Mouse (Mus musculus): Measurements from ENCODE around the gene 1700057G04Rik.
"Not testable (repeated sequence)": the region's sequence is repeated elsewhere in the genome, so short reads cannot be mapped to it uniquely, and the experiment has no call there.

Gene 1700057G04Rik

DNA sequence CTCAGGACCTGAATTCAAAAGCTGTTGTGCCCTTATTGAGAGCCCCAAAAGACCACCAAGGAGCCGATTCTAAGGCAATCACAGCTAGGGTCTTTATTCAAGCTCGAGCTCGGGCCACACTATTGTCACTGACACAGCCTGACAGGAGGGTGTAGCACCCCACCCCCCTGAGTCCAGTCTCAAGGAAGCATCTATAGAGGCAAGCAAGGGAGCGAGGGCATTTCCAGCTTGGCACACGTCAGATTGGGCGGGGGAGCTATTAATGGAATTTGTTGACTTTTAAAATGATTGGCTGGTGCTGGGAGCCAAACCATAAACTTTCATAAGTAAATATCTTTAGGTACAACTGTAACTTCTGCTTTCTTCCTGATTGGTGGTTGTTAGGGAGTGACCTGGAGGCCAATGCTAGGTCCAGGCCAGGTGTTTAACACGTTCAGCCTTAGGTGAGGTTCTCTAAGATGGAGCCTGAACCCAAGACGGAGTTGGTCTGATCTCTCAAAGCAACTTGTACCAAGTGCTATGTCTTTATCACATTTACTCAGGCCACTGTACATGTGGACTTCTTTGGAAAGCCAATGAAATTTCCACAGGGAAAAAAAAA, 3.5 kb upstream of the 1700057G04Rik start:
- no peak for DNase-seq

DNA sequence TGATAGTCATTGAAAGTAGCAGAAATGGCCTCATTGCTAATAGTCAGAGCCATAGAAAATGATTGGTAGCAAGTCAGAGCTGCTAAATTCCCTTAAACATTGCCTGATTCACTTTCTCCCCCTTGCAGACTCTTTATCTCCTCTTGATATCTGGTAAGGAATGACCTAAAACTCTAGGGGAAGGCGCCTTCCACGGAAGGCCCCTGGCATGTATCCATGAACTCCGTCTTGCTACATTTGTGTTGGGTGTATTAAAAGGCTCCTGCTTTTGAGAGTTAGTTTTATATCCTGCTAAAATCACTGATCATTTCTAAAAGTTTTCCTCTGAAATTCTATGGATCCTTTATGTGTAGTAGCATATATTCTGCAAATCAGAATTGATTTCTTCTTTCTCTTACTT, 7.6 kb downstream of the 1700057G04Rik start:
- DNase-seq = no peak

DNA sequence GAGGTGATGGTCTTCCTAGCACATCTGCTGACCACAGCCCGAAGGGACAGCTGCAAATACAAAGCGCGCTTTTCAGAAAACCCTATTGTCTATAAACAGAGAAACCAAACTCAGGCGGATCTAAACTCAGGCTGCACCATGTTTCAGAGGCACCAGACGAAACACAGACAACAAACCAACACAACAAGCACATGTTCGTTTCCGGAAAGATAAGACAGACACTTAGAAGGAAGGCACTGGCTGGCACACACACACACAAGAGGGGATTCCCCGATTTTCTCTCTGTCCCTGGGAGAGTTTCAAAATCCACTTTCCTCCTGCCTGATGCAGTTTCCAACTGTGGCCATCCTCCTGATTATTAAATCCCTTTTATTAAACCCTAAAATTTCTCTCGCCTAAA, 16.8 kb downstream of the 1700057G04Rik start:
- DNase-seq = not testable (repeated sequence)

DNA sequence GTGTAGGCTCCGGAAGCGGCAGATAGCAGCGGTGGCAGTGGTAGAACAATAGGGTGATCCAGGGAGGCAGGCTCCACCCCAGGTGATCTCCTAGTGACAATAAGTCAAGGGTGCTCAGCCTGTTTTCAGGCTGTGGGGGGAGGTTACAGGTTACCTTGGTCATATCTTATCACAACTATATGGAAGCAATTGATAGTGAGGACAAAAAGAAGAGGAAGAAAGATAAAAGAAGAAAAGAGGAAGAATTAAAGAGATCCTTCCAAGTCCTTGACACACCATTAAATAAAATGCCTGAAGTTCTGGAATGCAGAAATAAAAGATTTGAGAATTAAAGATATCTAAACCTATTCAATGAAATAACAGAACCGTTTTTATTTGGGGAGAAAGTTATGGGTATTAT, 17.6 kb downstream of the 1700057G04Rik start:
- no peak for DNase-seq

DNA sequence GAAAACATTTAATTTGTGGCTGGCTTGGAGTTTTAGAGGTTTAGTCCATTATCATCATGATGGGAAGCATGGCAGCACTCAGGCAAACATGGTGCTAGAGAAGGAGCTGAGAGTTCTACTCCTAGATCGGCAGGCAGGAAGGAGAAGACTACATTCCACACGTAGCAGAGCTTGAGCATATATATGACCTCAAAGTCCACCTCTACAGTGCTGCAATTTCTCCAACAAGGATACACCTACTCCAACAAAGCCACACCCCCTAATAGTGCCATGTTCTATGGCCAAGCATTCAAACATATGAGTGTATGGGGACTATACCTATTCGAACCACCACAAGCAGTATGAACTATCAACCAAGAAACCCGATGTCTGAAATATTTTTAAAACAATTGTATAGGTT, 22.2 kb downstream of the 1700057G04Rik start:
- DNase-seq = no peak

DNA sequence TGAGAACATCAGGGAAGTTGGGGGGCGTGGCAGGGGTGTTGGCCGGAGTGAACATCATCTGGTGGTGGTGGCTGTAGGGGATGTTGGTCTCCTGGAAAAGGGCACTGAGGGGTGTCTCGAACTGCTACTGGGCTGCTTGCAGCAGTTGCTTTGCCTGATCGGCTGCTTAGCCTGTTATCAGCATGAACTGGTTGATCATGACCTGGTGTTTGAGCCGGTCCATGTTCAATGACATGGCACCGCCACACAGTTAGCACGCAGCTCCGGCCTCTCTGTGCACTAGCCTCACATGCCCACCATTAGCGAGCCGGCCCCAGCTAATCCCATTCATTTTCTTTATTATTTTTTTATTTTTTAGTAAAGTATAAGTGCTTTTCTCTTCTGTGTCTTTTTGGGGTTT, 25.7 kb downstream of the 1700057G04Rik start:
- no peak for DNase-seq

DNA sequence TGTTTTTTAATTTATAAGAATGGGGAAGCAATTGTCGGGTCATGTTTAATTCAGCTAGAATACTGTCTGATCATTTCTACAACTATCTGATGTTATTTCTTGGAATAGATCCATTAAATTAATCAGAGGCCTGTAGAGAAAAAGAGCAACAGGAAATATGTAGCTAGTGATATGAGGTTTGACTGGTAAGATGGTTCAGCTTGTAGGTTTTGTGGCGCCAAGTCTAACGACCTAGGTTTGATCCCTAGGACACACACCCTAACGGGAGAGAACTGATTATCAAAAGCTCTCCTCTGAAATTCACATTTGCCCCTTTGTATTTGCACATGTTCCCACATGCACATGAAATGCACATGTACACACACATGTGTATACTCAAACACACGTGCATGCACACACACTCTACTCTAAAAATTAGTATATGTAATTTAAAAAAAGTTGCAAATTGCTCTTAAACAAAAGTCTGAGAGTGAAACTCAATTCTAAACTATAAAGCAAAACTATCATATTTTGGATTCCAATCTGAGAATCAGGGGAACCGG, 26.2 kb downstream of the 1700057G04Rik start:
- no peak for DNase-seq

DNA sequence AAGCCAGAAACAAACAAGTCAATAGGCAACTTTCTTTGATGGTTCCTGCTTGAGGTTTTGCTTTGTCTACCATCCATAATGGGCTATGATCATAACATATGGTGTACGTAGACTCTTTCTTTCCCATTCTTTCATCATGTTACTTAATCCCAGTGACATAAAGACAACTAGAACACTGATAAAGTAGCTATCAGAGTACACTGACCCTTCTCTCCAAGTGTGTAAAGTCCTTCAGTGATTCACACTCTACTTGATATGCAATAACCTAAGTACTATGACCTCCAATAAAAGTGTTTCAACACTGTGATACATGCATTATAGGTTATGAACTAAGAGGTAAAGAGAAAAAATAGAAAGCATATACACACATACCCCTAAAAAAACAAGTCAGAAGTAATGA, 27.9 kb downstream of the 1700057G04Rik start:
- no peak for DNase-seq

DNA sequence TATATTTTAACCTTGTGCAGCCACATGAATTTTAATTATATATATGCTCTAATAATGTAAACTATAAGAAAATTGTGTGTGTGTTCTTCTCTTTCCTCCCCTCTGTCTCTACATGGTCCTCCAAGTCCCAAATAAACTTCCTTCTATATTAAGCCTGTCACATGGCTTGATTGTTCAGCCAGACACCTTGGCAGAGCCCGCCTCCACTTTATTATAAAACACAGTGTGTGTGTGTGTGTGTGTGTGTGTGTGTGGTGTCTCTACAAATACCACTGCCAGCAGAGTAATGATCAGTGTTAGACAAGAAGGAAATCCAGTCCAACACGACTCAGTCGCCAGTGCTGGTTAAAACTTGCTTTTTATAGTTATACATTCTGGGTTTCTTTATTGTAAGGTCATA, 28.5 kb downstream of the 1700057G04Rik start:
- no peak for DNase-seq

DNA sequence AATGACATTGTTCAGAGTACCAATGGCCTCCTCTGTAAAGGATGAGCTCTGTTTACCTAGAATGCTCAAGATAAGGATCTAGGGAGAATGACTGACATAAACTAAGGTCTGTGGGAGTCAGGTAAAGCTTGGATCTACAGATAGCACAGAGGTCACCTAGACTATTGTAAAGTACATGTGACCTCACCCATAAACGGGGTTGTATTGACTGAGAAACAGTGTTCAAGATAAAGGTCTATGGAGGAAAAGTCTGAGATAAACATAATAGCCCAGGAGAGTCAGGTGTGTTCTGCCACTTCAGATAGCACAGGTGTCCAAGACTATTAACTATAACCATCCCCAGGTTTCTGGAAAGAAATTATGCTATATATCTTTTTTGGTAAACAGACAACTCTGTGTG, 29.8 kb downstream of the 1700057G04Rik start:
- no peak for DNase-seq

DNA sequence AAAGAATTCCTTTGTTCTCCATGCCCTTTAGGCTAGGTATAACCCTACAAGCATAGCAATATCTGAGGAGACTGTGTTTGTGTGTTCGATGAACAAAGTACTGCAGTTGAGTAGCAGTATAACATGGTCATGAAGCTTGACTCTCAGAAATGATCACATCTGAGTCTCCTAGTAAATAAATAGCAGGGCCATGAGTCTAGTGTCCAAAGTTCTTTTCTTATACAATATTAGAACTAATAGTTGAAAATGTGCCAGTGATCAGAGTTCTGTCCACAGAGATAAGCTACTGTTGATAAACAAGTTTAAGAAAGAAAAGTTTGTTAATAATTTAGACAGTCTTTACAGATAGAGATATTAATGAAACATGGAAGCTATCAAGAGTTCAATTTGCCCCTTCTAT, 42.7 kb downstream of the 1700057G04Rik start:
- DNase-seq = no peak

DNA sequence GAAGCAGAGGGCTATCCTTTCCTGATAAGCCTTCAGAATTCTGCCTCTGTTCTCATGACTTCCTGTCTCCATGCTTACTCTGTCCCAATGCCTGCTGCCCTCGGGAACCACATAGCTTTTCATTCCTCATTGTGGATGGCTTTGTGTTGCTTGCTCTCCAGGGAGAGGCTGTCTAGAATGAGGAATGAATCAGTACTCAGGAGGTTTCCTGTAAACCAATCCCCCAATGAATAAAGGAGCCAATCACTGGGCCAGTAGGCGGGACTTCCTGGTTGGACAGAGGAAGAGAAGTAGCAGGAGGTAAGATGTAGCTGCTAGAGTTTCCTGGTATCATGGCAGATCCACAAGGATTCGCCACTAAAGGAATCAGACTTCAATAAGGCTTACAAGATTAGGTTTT, 44.1 kb downstream of the 1700057G04Rik start:
- no peak for DNase-seq

DNA sequence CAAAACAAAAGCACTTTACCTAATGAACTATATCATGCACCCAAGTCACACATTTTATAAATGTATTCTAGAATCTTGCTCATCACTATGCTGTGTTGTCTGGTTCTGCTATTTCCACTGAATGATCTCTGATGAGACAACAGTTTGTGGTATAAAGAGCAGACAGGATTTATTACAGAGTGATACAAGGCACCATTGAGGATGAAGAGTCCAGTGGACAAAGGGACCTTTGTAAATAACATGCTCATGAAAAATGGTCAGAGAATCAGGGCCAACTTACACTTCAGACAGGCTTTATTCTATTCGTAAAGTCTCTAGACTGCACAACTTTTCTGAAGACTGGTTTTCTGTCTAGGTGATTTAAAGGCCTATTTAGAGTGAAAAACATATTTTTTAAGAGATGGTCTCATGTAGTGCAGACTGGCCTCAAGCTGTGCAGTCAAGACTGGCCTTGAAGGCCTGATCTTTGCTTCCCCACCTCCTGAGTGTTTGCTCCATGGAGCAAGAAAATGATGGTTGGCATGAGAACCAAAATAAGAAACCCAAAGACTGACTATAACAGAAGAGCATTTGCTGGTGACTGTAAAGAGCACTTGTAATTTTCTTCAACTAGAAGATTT, 51.6 kb downstream of the 1700057G04Rik start:
- DNase-seq = no peak

DNA sequence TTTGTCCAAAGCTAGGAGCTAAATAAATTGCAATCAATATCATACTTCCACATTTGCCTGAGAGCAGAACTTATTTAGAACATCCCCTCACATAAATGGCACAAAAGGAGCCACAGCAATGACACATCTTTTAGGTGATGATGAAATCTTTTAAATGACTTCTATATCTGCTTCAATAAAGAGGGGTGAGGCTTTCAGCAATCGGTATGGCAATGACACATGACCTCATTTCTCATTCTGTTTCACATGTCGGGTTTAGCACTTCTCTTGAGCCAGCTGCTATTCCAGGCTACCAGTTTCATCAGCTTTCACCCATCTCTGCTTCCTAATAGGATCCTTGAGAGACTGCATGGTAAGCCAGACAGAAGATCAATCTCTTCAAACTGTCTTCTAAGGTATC, 54.3 kb downstream of the 1700057G04Rik start:
- no peak for DNase-seq

DNA sequence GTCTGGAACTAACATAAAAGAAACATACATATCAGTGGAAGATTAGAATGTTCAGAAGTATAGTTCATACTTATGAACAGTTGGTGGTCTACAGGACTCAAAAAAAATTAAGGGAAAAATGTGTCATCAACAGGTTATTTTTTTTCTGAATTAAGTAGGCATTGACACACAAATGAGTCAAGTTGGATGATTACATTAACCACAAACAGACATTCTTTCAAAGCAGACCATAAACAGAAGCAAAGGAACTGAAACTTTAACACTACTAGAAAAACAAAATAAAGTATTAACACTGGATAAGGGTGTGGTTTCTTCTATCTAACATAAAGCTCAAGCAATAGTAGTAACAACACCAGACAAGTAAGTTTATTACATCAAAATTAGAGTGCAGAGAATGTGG, 59.7 kb downstream of the 1700057G04Rik start:
- no peak for DNase-seq

DNA sequence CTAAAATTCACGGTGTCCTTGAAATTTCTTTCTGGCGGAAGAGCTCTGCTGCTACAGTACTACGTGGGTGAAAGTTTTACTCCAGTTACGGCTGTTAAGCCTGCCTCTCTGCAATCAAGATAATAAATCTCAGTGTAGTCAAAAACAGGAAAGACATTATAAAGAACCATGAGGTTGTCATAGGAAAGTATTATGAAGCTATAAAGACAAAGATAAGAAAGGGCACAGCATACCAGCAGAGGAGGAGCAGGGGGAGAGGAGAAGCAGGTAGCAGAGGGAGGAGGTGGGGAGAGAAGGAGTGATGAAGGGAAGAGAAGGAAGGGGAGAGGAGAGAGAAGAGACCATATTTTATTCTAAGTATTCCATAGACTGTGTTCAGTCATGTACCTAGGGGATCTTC, 64.7 kb downstream of the 1700057G04Rik start:
- DNase-seq = no peak

DNA sequence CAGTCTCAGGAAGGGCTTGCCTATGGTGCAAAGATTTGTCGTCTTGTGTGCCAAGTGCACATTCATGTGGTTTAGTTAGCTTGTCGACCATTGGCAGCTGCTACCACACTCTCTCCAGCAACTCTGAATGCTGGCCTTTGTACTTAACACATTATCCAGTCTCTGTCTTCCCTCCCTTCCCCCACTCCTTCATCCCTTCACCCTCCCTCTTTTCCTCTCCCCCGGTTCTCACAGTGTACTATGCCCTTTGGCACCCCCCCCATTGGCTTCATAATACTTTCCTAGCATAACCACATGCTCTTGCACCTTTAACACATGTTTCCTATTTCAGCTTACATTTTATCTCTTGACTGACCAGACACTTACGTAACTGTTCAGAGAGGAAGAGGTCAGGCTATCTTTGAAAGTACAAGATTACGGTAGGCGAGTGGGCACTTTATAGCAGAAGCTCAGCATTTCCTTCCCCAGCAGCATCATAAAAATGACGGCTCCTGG, 65.6 kb downstream of the 1700057G04Rik start:
- peak in 1 of 2 experiments; percentile 1 for DNase-seq

DNA sequence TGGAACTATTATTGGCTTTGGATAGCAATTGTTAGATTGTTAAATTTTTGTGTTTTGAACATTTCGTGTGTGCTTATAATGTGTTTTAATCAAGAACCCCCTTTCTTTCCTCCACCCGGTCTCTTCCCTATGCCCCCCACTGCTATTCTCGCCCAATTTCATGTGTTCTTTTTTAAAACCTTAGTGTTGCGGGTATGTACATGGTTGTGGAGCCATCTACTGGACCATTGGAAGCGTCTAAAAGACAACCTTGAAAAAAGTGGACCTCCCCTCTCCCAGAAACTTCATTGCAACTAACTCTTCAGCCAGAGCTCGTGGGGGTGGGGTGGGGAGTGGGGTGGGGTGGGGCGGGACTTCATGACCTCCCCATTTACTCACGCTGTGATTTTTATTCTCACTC, 66.2 kb downstream of the 1700057G04Rik start:
- no peak for DNase-seq

DNA sequence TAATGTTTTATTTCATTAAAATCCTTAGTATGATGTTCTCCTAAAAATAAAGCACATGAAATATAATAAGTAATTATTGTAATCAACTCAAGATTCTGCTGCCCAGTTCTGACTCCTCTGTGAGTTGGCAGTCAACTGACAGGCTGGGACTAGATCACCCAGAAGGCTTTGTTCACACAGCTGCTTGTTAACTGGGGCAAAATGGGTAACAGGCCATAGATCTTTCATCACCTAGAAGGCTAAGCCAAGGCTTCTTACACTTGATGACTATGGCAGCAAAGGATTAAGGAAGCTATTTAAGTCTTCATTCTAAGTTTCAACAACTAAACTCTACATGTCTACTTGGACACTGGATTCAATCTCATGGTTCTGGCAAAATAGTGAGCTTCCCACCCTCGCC, 68.8 kb downstream of the 1700057G04Rik start:
- no peak for DNase-seq

DNA sequence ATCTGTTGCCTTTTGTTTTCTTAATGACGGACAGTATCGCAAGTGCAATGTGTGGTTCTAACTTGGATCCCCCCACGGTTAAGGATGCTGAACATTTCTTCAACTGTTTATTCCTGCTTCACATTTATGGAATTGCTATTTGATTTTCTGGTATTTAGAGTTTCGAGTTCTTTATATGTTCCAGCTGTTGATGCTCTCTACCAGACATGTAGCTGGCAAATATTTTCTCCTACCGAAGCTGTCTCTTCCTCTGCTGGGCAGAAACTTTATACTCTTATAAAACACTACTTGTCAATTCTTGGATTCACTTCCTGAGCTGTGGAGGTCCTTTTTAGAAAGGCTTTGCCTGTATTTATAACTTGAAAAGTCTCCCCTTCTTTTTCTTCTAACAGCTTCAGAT, 70.1 kb downstream of the 1700057G04Rik start:
- DNase-seq = no peak

DNA sequence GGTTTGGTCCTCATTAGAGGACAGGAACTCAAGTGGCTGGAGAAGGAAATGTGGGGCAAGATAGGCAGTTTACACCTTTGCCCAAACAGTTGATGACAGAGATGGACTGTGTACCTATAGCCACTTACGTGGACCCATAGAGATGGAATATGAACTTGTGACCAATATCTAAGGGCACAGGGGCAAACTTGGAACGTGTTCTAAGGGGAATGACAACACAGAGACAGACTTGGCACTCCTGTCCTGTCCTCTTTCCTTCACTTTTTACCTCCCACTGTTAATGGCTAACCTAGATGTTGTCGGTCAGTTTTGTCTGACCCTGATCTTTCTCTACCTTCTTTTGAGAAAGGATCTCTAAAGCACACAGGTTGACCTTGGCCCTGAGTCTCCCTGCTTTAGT, 74.2 kb downstream of the 1700057G04Rik start:
- no peak for DNase-seq

DNA sequence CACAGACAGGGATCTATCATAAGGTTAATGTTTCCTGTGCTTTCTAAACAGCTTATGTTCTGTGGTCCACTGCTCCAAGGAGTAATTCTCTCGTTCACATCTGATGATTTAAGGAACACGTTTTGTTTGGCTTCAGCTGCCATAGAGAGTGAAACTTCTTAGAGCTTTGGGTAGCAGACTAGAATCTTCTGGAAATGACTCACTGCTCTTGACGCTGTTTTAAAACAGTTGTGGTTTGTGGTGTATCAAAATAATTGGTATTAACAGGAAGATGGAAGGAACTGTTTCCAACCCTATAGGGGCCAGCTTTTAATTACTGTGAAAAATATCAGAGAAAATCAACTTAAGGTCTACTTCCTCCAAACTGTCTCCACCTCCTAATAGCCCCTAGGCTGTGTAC, 75.2 kb downstream of the 1700057G04Rik start:
- no peak for DNase-seq

DNA sequence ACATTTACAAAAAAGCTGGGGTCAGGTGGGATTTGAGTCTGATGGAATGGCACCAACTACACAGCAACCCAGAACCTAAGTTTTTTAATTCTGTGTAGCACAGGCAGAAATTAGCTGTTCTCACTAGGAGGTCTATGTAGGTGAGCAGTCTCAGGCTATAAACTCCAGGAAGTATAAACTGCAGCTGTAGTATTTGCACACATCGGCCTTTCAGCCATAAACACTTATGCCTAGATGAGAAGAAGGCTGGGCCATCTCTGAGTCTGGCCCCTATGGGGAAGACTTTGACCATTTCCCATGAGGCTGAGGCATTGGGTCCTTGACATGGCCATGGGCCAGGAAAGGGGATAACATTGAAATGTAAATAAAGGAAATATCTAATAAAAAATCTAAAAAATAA, 76.7 kb downstream of the 1700057G04Rik start:
- no peak for DNase-seq

DNA sequence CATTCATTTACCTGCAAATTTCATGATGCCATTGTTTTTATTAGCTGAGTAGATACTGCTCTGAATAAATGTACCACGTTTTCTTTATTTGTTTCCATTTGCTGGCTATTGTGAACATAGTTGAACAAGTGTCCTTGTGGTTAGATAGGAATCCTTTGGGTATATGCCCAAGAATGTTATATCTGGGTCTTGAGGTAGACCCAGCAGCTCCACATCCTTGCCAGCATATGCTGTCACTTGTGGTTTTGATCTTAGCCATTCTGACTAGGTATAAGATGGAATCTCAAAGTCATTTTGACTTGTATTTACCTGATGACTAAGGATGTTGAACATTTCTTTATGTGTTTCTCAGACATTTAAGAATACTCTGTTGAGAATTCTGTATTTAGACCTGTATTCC, 77.7 kb downstream of the 1700057G04Rik start:
- no peak for DNase-seq

DNA sequence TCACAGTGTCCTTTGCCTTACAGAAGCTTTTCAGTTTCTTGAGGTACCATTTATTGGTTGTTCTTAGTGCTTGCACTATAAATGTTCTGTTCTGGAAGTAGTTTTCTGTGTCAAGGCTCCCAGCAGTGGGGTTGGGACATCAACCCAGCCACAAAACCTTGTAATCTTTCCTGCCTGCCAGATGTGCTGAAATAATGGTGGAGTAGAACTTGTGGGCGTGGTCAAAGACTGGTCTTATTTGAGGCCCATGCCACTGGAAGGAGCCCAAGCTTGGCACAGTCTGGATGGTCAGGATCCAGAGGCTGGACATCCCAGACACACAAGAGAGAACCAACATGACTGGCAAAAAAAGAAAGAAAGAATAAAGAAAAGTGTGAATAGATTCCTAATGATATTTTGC, 78.2 kb downstream of the 1700057G04Rik start:
- no peak for DNase-seq

Measured in cerebellum, postnatal 14 days (tissue).